Mouse (Mus musculus) C2C12 (cell line): Measurements from ENCODE around the gene Calcrl. TPM values are rescaled to one million over a fixed set of nuclear protein-coding genes. Genes with fewer than 3 reads are reported as not detected.

Experiments
- H3K27me3 ChIP-seq: one replicate; pipeline ENCODE4 v1.6.1; 2011; ENCODE audit not compliant: control insufficient read depth, insufficient read depth, insufficient read length
- H3K36me3 ChIP-seq: one replicate; pipeline ENCODE4 v1.6.1; 2011; ENCODE audit not compliant: control insufficient read depth, insufficient read depth
- H3K4me3 ChIP-seq: one replicate; pipeline ENCODE4 v1.5.1; 2011; ENCODE audit warnings: mild to moderate bottlenecking, control low read depth; ENCODE audit not compliant: poor library complexity, insufficient read depth, severe bottlenecking
- H3K79me2 ChIP-seq: one replicate; pipeline ENCODE4 v1.6.1; 2011; ENCODE audit not compliant: control insufficient read depth, insufficient read depth
- H3K79me3 ChIP-seq: one replicate; pipeline ENCODE4 v1.6.1; 2011; ENCODE audit warnings: low read depth, control low read depth
- H3ac ChIP-seq: one replicate; pipeline ENCODE3; 2011; ENCODE audit warnings: low read depth; ENCODE audit not compliant: control insufficient read depth, insufficient read length
- CEBPB ChIP-seq: IDR thresholded peaks from one replicate; pipeline ENCODE4 v1.6.1; 2011; ENCODE audit warnings: low read depth, mild to moderate bottlenecking, control low read depth, moderate library complexity
- CTCF ChIP-seq: IDR thresholded peaks from one replicate; pipeline ENCODE4 v1.5.1; 2011; ENCODE audit not compliant: control insufficient read depth, insufficient read depth, insufficient read length
- FOSL1 ChIP-seq: IDR thresholded peaks from one replicate; pipeline ENCODE4 v1.8.0; 2011; ENCODE audit warnings: mild to moderate bottlenecking, low read length; ENCODE audit not compliant: poor library complexity, insufficient read depth, severe bottlenecking
- MAX ChIP-seq: IDR thresholded peaks from one replicate; pipeline ENCODE4 v1.6.1; 2011; ENCODE audit warnings: mild to moderate bottlenecking, control low read depth
- MYOD1 ChIP-seq: IDR thresholded peaks from one replicate; pipeline ENCODE4 v1.6.1; 2011; ENCODE audit warnings: low read depth; ENCODE audit not compliant: control insufficient read depth, insufficient read length
- MYOG ChIP-seq: IDR thresholded peaks from one replicate; pipeline ENCODE4 v1.6.1; 2011; ENCODE audit not compliant: control insufficient read depth, insufficient read length; ENCODE audit errors: extremely low read depth
- USF1 ChIP-seq: IDR thresholded peaks from one replicate; pipeline ENCODE4 v1.6.1; 2011; ENCODE audit warnings: low read depth, mild to moderate bottlenecking, control low read depth, moderate library complexity
- polyA plus RNA-seq: library from polyadenylated mRNA; unstranded; fragments of >200 nt; fragmentation: generic; extraction: Trizol; gene quantifications from one replicate; pipeline ENCODE4 v1.2.1, GENCODE M21; 2012; ENCODE audit warnings: missing spikeins

The Calcrl gene
- polyA plus RNA-seq, 1 experiment: 3.8 TPM

- H3K36me3 ChIP-seq: no peaks in the 10 kb centered on the region
- no peaks in the 10 kb centered on the region for H3K79me3 ChIP-seq
- no peak overlapping the region for H3K4me3 ChIP-seq
- no peaks in the 10 kb centered on the region for H3K79me2 ChIP-seq
- H3ac ChIP-seq: no peak overlapping the region
- no peak for TF ChIP-seq MAX
- no peak for TF ChIP-seq MYOG
- TF ChIP-seq FOSL1: no peak
- no peak for TF ChIP-seq USF1
- no peak for TF ChIP-seq CTCF
- no peak for TF ChIP-seq CEBPB
- no peak for TF ChIP-seq MYOD1
- no peaks in the 10 kb centered on the region for H3K27me3 ChIP-seq
These were observed 37.7 kb downstream of the Calcrl start for GRCm38 (mm10) chr2:84387394-84388022.

- H3K79me2 ChIP-seq: no peaks in the 10 kb centered on the region
- no peak overlapping the region for H3K4me3 ChIP-seq
- TF ChIP-seq USF1 (no peak), MYOG (no peak), FOSL1 (no peak), CTCF (no peak), MAX (no peak), MYOD1 (no peak), CEBPB (no peak)
- no peaks in the 10 kb centered on the region for H3K27me3 ChIP-seq
- H3K36me3 ChIP-seq: no peaks in the 10 kb centered on the region
- no peaks in the 10 kb centered on the region for H3K79me3 ChIP-seq
- H3ac ChIP-seq: no peak overlapping the region
These were observed 38.4 kb downstream of the Calcrl start for GRCm38 (mm10) chr2:84386563-84387393.

GRCm38 (mm10) chr2:84384911-84385693, 40.1 kb downstream of the Calcrl start:
- no peaks in the 10 kb centered on the region for H3K79me3 ChIP-seq
- H3K27me3 ChIP-seq: no peaks in the 10 kb centered on the region
- H3ac ChIP-seq: no peak overlapping the region
- no peaks in the 10 kb centered on the region for H3K36me3 ChIP-seq
- no peak for TF ChIP-seq MYOG
- TF ChIP-seq MYOD1: no peak
- no peak for TF ChIP-seq MAX
- TF ChIP-seq CEBPB: no peak
- no peak for TF ChIP-seq USF1
- no peak for TF ChIP-seq FOSL1
- TF ChIP-seq CTCF: no peak
- H3K4me3 ChIP-seq: no peak overlapping the region
- H3K79me2 ChIP-seq: no peaks in the 10 kb centered on the region

GRCm38 (mm10) chr2:84383828-84384227, 41.4 kb downstream of the Calcrl start:
- H3K79me2 ChIP-seq: no peaks in the 10 kb centered on the region
- no peak overlapping the region for H3K4me3 ChIP-seq
- no peaks in the 10 kb centered on the region for H3K36me3 ChIP-seq
- no peak overlapping the region for H3ac ChIP-seq
- TF ChIP-seq MYOD1 (no peak), CEBPB (no peak), FOSL1 (no peak), MAX (no peak), USF1 (no peak), CTCF (no peak), MYOG (no peak)
- no peaks in the 10 kb centered on the region for H3K27me3 ChIP-seq
- no peaks in the 10 kb centered on the region for H3K79me3 ChIP-seq

GRCm38 (mm10) chr2:84382556-84382955, 42.7 kb downstream of the Calcrl start:
- H3K36me3 ChIP-seq: no peaks in the 10 kb centered on the region

More at GRCm38 (mm10) chr2:84382556-84382955, 42.7 kb downstream of the Calcrl start:
- Histone ChIP-seq H3ac (no peak overlapping the region), H3K79me2 (no peaks in the 10 kb centered on the region), H3K79me3 (no peaks in the 10 kb centered on the region), H3K27me3 (no peaks in the 10 kb centered on the region), H3K4me3 (no peak overlapping the region)
- TF ChIP-seq MAX: no peak
- TF ChIP-seq MYOD1: no peak
- TF ChIP-seq CTCF: no peak
- no peak for TF ChIP-seq FOSL1
- no peak for TF ChIP-seq USF1
- no peak for TF ChIP-seq MYOG
- TF ChIP-seq CEBPB: no peak
